11 mouse cellular contexts compared by ENCODE assay signal in the genomic region with DNA sequence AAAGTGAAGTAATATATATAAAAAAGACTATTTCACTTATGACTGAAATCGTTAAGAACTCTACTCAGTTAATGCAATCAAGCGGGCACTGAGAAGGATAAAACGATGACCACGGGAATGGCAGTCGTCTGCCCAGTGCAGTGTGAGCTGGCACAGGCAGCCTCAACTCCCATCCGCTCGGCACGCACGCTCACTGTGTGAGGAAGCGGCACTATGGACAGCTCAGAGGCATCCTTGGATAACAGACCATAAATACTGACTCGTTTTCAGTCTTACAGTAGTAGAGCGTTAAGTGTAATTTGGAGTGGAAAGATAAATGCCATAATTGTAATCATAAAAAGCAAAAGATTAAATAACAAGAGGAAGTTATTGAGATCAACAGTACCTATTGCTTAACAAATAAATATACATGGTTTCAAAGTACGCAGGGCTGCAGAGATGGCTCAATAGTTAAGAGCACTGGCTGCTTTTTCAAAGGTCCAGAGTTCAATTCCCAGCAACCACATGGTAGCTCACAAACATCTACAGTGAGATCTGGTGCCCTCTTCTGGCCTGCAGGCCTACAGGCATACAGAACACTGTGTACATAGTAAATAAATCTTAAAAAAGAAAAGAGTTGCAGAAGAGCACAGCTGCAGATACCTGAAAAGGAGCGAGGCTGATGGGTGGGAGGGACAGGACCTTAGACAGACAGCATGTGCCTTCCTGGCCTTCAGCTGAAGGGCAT. TPM values are rescaled to one million over a fixed set of nuclear protein-coding genes. Genes with fewer than 3 reads are reported as not detected.
DNase-seq lines count a peak whose midpoint lies in the region; ATAC-seq and TF ChIP-seq lines count a peak whose summit lies in the region.
"Had no signal": no experiment of that assay in that cellular context is flagged by ENCODE, and none has a peak within 500 bp of the region (broad histone marks: within the 10 kb centered on the region; RNA-seq: fewer than 3 reads in every experiment).

No protein-coding gene starts in this region.

- H3K4me3 ChIP-seq in hindbrain, postnatal 0 days (ENCODE audit: low read length): no peak overlapping the region
- H3K4me3 ChIP-seq in hindbrain, embryonic 11.5 days (ENCODE audit: low read depth, low read length): no peak overlapping the region
- H3K4me3 ChIP-seq in stomach, postnatal 0 days (ENCODE audit: low read depth, low read length): no peak overlapping the region
- H3K4me3 ChIP-seq: lung, embryonic 15.5 days had no signal

- no peak overlapping the region for H3K9ac ChIP-seq in hindbrain, postnatal 0 days (replicated peaks; ENCODE audit: low read length)
- no peak overlapping the region for H3K9ac ChIP-seq in hindbrain, embryonic 11.5 days (ENCODE audit: low read depth, low read length)
- H3K9ac ChIP-seq in stomach, postnatal 0 days (ENCODE audit: low read length): no peak overlapping the region
- H3K9ac ChIP-seq: lung, embryonic 15.5 days had no signal

- TF ChIP-seq EP300 in stomach, postnatal 0 days (optimal IDR thresholded peaks at IDR 0.05): no peak

- 93% methylated on average over 14 of the region's 14 CpGs for WGBS in hindbrain, postnatal 0 days
- 96% methylated on average over 14 of the region's 14 CpGs for WGBS in hindbrain, embryonic 11.5 days
- WGBS in stomach, postnatal 0 days: 93% methylated on average over 14 of the region's 14 CpGs

- peaks cover 74% of the 10 kb centered on the region for H3K36me3 ChIP-seq in hindbrain, postnatal 0 days (ENCODE audit: insufficient read depth, low read length)
- peaks cover 8% of the 10 kb centered on the region; the same call in 1 of the 2 replicates for H3K36me3 ChIP-seq in hindbrain, embryonic 11.5 days (ENCODE audit: control insufficient read depth, insufficient read depth, low read length)
- H3K36me3 ChIP-seq in stomach, postnatal 0 days (ENCODE audit: control insufficient read depth, insufficient read depth, low read length): peaks cover 26% of the 10 kb centered on the region

- peak; percentile 39; the same call in 1 of the 2 replicates for TF ChIP-seq CTCF in hindbrain, postnatal 0 days (IDR thresholded peaks at IDR 0.05; ENCODE audit: low read depth)
- TF ChIP-seq CTCF in stomach, postnatal 0 days (IDR thresholded peaks at IDR 0.05; ENCODE audit: low read depth): peak; percentile 55

- DNase-seq in hindbrain, postnatal 0 days (ENCODE audit: low spot score): no peak
- DNase-seq in hindbrain, embryonic 11.5 days (ENCODE audit: low spot score): no peak
- peak; percentile 17 for DNase-seq in thymus, postnatal 14 days
- DNase-seq in thymus, adult 18-20 months: no peak
- DNase-seq in kidney, postnatal 10 days: peak; percentile 14
- DNase-seq in stomach, postnatal 0 days (ENCODE audit: low spot score): no peak
- DNase-seq in frontal cortex, postnatal 25 days (ENCODE audit: low spot score in 2 of 2): no peak
- no peak for DNase-seq in urinary bladder, postnatal 4 days (ENCODE audit: low spot score in 2 of 2)
- DNase-seq: cerebellum, postnatal 10 days; gastrocnemius, postnatal 36 days had no signal

- H3K27me3 ChIP-seq in hindbrain, postnatal 0 days (ENCODE audit: insufficient read depth, low read length): no peaks in the 10 kb centered on the region
- no peaks in the 10 kb centered on the region for H3K27me3 ChIP-seq in hindbrain, embryonic 11.5 days (ENCODE audit: control insufficient read depth, insufficient read depth, low read length)
- no peaks in the 10 kb centered on the region for H3K27me3 ChIP-seq in stomach, postnatal 0 days (ENCODE audit: control insufficient read depth, insufficient read depth, low read length)
- H3K27me3 ChIP-seq: lung, embryonic 15.5 days had no signal

- H3K4me1 ChIP-seq in hindbrain, postnatal 0 days (ENCODE audit: insufficient read depth, low read length): no peaks in the 10 kb centered on the region
- no peaks in the 10 kb centered on the region for H3K4me1 ChIP-seq in hindbrain, embryonic 11.5 days (replicated peaks; ENCODE audit: control insufficient read depth, insufficient read depth, low read length)
- H3K4me1 ChIP-seq in stomach, postnatal 0 days (replicated peaks; ENCODE audit: control insufficient read depth, insufficient read depth): no peaks in the 10 kb centered on the region
- H3K4me1 ChIP-seq: lung, embryonic 15.5 days had no signal

- H3K9me3 ChIP-seq in hindbrain, postnatal 0 days (ENCODE audit: low read length): no peaks in the 10 kb centered on the region
- H3K9me3 ChIP-seq in hindbrain, embryonic 11.5 days (ENCODE audit: control insufficient read depth, low read length): no peaks in the 10 kb centered on the region
- no peaks in the 10 kb centered on the region for H3K9me3 ChIP-seq in stomach, postnatal 0 days (ENCODE audit: control insufficient read depth, low read length)
- H3K9me3 ChIP-seq: lung, embryonic 15.5 days had no signal

- no peak for ATAC-seq in hindbrain, postnatal 0 days
- no peak for ATAC-seq in hindbrain, embryonic 11.5 days (ENCODE audit: low FRiP score)
- ATAC-seq in stomach, postnatal 0 days (ENCODE audit: low FRiP score, low TSS enrichment): peak; percentile 45; the same call in 1 of the 2 replicates

- H3K27ac ChIP-seq in hindbrain, postnatal 0 days: no peak overlapping the region
- no peak overlapping the region for H3K27ac ChIP-seq in hindbrain, embryonic 11.5 days (ENCODE audit: low read depth, low read length)
- no peak overlapping the region for H3K27ac ChIP-seq in stomach, postnatal 0 days (replicated peaks)
- H3K27ac ChIP-seq: lung, embryonic 15.5 days had no signal

- no peak overlapping the region for H3K4me2 ChIP-seq in hindbrain, postnatal 0 days (ENCODE audit: low read depth, low read length)
- H3K4me2 ChIP-seq in hindbrain, embryonic 11.5 days (replicated peaks; ENCODE audit: low read depth, low read length): no peak overlapping the region
- H3K4me2 ChIP-seq in stomach, postnatal 0 days (replicated peaks; ENCODE audit: low read depth): no peak overlapping the region
- H3K4me2 ChIP-seq: lung, embryonic 15.5 days had no signal

RNA-seq across cellular contexts. Expression of gene Mon2, which starts 44.5 kb away (rescaled TPM):
- total RNA-seq in hindbrain, postnatal 0 days (2014; rRNA removed): 62.4 and 64.7 TPM in 2 replicates
- polyA plus RNA-seq in hindbrain, postnatal 0 days (2015; fragmentation: Nextera tagmentation; extraction: Ambion mirVana): 15.9 and 16.7 TPM in 2 replicates
- 24.5 and 34.2 TPM in 2 replicates for polyA plus RNA-seq in hindbrain, embryonic 11.5 days (2014; fragmentation: Nextera tagmentation; extraction: Ambion mirVana)
- polyA plus RNA-seq in stomach, postnatal 0 days (2015; fragmentation: Nextera tagmentation; extraction: Ambion mirVana): 14.7 and 15.9 TPM in 2 replicates

Comparison
In these comparisons a context has a peak if more than half of its experiments do, and no peak if none do; other contexts are left out.
1. DNase-seq: peak in thymus, postnatal 14 days (single experiment) and kidney, postnatal 10 days (single experiment); none in hindbrain, postnatal 0 days (single experiment), hindbrain, embryonic 11.5 days (single experiment), thymus, adult 18-20 months (0 of 2), stomach, postnatal 0 days (single experiment), frontal cortex, postnatal 25 days (0 of 2) and urinary bladder, postnatal 4 days (0 of 2).